Comparison of ENCODE assay signal across 16 mouse cellular contexts in genomic region chr8:8486866-8487265, GRCm38 (mm10).
DNase-seq lines count a peak whose midpoint lies in the region; ATAC-seq lines count a peak whose summit lies in the region.
"Had no signal": no experiment of that assay in that cellular context is flagged by ENCODE, and none has a peak within 500 bp of the region (broad histone marks: within the 10 kb centered on the region; RNA-seq: fewer than 3 reads in every experiment).

No protein-coding gene starts in this region.

- H3K4me2 ChIP-seq in intestine, embryonic 14.5 days (ENCODE audit: low read length) = no peak overlapping the region
- H3K4me2 ChIP-seq in intestine, embryonic 16.5 days (ENCODE audit: low read depth, low read length) = no peak overlapping the region
- H3K4me2 ChIP-seq: liver, embryonic 12.5 days; lung, embryonic 14.5 days; midbrain, embryonic 12.5 days; stomach, embryonic 15.5 days had no signal

- peak; percentile 30 to 51 for DNase-seq in cerebellum, postnatal 25 days
- DNase-seq in intestine, embryonic 14.5 days (ENCODE audit: low spot score) = peak; percentile 4
- DNase-seq in 3T3-L1 (ENCODE audit: low read depth, low spot score) = peak; percentile 47
- DNase-seq in layer of hippocampus, adult 9-11 months = peak; percentile 62
- no peak for DNase-seq in adrenal gland, postnatal 4 days (ENCODE audit: low spot score in 2 of 2)
- no peak for DNase-seq in B cell, adult 2 months
- DNase-seq: adrenal gland, postnatal 25 days; lung, postnatal 4 days had no signal

- no peaks in the 10 kb centered on the region for H3K9me3 ChIP-seq in intestine, embryonic 14.5 days (ENCODE audit: control insufficient read depth, low read length)
- no peaks in the 10 kb centered on the region for H3K9me3 ChIP-seq in intestine, embryonic 16.5 days (ENCODE audit: control insufficient read depth, low read length)
- H3K9me3 ChIP-seq: liver, embryonic 12.5 days; midbrain, embryonic 12.5 days; stomach, embryonic 15.5 days had no signal

- WGBS in intestine, embryonic 14.5 days = 77% methylated on average over 3 of the region's 3 CpGs
- 78% methylated on average over 3 of the region's 3 CpGs for WGBS in intestine, embryonic 16.5 days

- H3K9ac ChIP-seq in intestine, embryonic 14.5 days (ENCODE audit: low read length) = no peak overlapping the region
- H3K9ac ChIP-seq in intestine, embryonic 16.5 days (ENCODE audit: low read depth, low read length) = no peak overlapping the region
- H3K9ac ChIP-seq: liver, embryonic 12.5 days; lung, embryonic 14.5 days; midbrain, embryonic 12.5 days; stomach, embryonic 15.5 days had no signal

- H3K27ac ChIP-seq in intestine, embryonic 14.5 days (ENCODE audit: low read depth) = no peak overlapping the region
- H3K27ac ChIP-seq in intestine, embryonic 16.5 days (ENCODE audit: low read length) = no peak overlapping the region
- H3K27ac ChIP-seq: liver, embryonic 12.5 days; midbrain, embryonic 12.5 days; stomach, embryonic 15.5 days had no signal

- ATAC-seq in cerebellum, adult (ENCODE audit: insufficient number of reproducible peaks, low FRiP score, low TSS enrichment) = no peak
- ATAC-seq in intestine, embryonic 14.5 days (replicated peaks; ENCODE audit: low FRiP score, low TSS enrichment, low read depth) = no peak
- no peak for ATAC-seq in intestine, embryonic 16.5 days
- ATAC-seq: liver, embryonic 12.5 days had no signal

- no peaks in the 10 kb centered on the region for H3K27me3 ChIP-seq in intestine, embryonic 14.5 days (replicated peaks; ENCODE audit: control insufficient read depth, insufficient read depth, low read length)
- no peaks in the 10 kb centered on the region for H3K27me3 ChIP-seq in intestine, embryonic 16.5 days (replicated peaks; ENCODE audit: control insufficient read depth, insufficient read depth, low read length)
- H3K27me3 ChIP-seq: Patski; stomach, embryonic 15.5 days had no signal

- no peak overlapping the region for H3K4me3 ChIP-seq in intestine, embryonic 14.5 days (ENCODE audit: low read depth, low read length)
- no peak overlapping the region for H3K4me3 ChIP-seq in intestine, embryonic 16.5 days (ENCODE audit: low read length)
- H3K4me3 ChIP-seq: erythroblast, embryonic 14.5 days; liver, embryonic 12.5 days; midbrain, embryonic 12.5 days; stomach, embryonic 15.5 days had no signal

- peaks cover 5% of the 10 kb centered on the region for H3K4me1 ChIP-seq in intestine, embryonic 14.5 days (replicated peaks; ENCODE audit: control insufficient read depth, insufficient read depth, low read length)
- peaks cover 15% of the 10 kb centered on the region for H3K4me1 ChIP-seq in intestine, embryonic 16.5 days (ENCODE audit: control insufficient read depth, insufficient read depth, low read length)

- H3K36me3 ChIP-seq in intestine, embryonic 14.5 days (ENCODE audit: control insufficient read depth, insufficient read depth, low read length) = no peaks in the 10 kb centered on the region
- no peaks in the 10 kb centered on the region for H3K36me3 ChIP-seq in intestine, embryonic 16.5 days (ENCODE audit: control insufficient read depth, insufficient read depth, low read length)
- H3K36me3 ChIP-seq: liver, embryonic 12.5 days; midbrain, embryonic 12.5 days; stomach, embryonic 15.5 days had no signal

Comparison
In these comparisons a context has a peak if more than half of its experiments do, and no peak if none do; other contexts are left out.
1. DNase-seq: peak in cerebellum, postnatal 25 days (2 of 2), intestine, embryonic 14.5 days (single experiment), 3T3-L1 (single experiment) and layer of hippocampus, adult 9-11 months (single experiment); none in adrenal gland, postnatal 4 days (0 of 2) and B cell, adult 2 months (0 of 2).